Mouse (Mus musculus): Measurements from ENCODE around the gene Rlbp1. TPM values are rescaled to one million over a fixed set of nuclear protein-coding genes. Genes with fewer than 3 reads are reported as not detected.

The Rlbp1 gene
- total RNA-seq (2015) (not detected in 2 replicates), total RNA-seq (2017) (not detected in 2 replicates)

DNA sequence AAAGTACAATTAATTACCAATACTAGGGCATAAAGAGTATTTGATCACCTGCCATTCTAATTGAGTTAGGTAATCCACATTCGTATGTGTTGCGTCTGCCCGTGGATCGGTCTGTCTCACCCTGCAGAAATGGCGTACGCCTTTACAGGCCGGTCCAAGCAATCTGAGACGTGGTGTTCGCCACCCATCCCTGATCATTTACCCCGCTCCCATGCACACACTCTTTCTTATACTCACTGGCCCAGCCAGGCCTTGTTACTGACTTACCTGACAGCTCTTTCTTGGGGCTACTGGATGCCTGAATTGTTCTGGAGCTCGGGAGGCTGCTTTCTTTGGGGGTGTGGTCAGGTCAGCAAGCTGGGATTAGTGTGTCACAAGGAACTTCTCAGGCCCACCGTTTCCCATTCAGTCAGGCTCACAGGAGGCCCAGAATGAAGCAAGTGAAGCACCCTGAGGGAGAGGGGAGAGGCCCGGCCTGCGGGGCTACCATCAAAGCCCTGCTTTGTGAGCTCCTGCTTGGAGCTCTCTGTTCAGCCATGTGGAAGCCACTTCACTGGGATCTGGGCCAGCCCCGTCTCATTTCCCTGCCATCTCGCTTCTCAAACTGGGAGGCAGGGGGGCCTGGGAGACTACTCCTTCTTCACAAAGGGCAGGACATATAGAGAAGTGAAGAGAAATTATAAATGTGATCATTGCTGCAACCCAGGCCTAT is at the start of gene Rlbp1:
Gene Rlbp1 (minus strand): TSS at position 627 of the 712 bp plus-strand sequence.
- no peak for ATAC-seq (ENCODE audit: poor library complexity, severe bottlenecking)

DNA sequence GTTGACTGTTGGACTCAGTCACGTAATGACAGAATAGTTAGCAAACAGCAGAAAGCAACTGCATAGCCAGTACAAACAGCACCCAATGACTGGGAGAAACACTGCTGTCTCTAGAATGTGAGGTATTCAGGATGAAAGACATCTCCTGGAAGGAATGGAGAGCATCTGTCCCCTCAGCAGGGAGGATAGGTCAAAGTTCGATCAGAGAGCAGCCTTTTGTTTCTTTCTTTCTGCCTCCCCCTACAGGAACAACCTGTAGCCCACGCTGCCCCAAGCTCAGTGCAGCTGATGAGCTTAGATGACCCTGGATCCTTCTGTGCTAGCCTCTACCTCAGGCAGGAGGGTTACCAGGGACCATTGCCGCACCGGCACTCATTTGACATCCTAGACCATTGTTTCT is 41.4 kb upstream of the Rlbp1 start:
- no peak for ATAC-seq (ENCODE audit: poor library complexity, severe bottlenecking)

DNA sequence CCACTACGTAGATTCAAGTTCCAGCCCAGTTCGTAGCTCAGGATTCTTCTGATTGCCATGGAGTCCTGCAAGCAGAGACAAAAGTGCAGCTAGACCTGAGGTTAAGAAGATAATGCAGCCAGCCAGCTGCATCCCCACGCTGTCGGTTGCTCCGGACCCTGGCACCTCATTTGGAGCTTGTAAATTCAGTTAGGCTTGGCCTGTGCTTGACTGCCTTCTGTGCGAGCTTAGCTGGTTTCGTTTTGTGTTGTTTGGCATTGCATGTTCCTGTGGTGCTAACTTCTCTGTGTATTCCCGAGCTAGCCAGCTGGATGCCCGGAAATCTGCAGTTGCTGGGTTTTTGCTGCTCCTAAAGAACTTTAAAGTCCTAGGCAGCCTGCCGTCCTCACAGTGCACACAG is 39.0 kb upstream of the Rlbp1 start:
- no peak for ATAC-seq (ENCODE audit: poor library complexity, severe bottlenecking)

DNA sequence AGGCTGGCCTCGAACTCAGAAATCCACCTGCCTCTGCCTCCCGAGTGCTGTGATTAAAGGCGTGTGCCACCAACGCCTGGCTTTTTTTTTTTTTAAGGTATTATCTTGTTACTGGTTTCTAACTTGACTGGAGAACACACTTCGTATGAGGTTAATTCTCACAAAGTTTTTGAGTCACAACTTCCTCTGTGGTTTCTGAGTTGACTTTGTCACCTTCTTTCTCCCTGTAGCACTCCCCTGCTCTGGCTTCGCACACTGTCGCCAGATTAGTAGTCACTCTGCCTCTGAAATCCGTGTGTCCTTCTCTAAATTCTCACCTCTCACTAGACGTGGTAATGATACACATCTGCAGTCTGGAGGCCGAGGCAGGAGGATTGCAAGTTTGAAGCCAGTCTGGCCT is 36.0 kb upstream of the Rlbp1 start:
- no peak for ATAC-seq (ENCODE audit: poor library complexity, severe bottlenecking)

DNA sequence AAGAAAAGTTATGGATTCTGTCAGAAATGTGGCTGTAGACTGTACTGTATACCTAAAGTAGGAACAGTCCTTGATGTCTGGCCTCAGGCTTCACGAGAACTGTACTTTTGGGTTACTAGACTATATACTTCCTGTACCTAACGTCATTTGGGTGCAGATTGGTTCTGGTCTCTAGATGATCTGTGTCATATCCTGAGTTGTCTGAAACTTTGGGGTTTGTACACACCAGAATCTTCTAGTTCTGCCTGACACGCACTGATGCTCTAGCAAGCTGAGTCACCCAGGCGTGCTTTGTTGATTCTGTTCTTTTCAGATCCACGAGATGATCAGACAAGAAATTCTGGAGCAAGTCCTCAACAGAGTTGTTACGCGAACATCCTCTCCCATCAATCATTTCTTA is 33.1 kb upstream of the Rlbp1 start:
- no peak for ATAC-seq (ENCODE audit: poor library complexity, severe bottlenecking)

DNA sequence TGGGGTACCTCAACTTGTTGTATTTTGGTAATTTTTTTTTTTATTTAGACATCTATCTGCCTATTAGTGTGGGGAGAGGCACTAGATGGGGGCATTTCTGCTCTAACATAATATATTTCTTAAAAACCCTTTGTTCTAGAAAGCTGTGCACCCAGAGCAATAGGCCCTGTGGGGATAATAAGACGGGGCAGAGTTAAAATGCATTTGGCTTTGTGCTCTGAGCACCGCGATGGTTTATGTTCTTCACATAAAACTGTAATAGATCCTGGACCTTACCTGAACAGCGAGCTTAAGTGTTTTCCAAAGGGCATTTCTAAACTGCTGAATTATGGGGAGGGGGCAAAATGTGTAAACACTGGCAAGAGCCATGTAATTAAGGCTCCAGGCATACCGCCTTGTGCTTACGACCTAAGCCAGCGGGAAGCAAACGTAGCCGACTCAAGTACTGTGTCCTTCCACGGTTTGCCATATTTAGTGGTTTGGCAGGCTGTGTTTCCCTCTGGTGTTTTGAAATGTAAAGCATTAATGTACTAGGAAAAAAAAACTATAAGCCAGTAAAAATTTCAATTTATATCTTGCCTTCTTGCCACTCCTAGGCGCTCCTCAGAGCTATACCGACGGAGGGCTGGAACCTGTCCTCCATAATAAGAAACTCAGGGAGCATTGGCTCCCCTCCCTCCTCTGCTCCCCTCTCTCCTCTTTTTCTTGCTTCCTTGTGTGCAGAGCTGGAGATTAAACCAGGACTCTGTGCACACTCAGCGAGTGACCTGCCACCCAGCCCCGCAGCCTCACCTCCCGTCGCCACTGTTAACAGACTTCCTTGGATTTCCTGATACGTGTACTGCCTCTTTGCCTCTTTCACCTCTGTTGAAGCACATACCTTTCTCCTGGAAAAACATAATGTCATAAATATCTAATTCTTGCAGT is 27.9 kb upstream of the Rlbp1 start:
- no peak for ATAC-seq (ENCODE audit: poor library complexity, severe bottlenecking)

DNA sequence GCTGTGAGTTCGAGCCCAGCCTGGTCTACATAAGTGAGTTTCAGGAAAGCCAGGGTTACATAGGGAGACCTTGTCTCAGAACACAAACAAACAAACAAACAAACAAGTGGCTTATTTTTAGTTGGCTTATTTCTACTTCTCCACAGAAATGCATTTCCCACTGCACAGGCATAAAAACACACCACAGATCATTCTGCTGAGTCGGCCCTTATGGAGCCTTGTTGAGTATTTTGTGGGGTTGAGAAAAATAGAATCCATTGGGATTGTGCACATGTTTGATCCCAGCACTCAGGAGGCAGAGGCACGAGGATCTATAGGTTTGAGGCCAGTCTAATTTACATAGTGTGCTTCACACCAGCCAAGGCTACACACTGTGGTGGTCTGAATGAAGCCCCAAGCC is 13.4 kb upstream of the Rlbp1 start:
- ATAC-seq (ENCODE audit: poor library complexity, severe bottlenecking) = no peak

DNA sequence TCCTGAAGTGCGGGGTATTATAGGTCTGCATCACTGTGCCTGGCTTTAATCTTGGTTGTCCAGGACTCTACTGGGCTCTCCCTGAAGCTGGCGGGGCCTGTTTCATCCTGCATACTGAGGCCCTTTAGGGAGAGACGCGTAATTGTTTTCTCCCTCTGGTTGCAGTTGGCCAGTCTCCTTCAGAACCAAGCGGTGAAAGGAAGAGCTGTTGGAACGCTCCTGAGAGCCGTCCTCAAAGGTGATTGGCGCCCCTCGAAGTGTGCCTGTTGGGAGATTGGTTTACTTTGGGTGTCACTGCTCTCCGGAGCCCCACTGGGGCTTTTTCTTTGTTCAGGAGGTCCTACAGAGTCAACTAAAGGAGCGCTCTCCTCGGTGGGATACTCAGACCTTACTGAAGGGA is 12.1 kb upstream of the Rlbp1 start:
- ATAC-seq (ENCODE audit: poor library complexity, severe bottlenecking) = no peak

DNA sequence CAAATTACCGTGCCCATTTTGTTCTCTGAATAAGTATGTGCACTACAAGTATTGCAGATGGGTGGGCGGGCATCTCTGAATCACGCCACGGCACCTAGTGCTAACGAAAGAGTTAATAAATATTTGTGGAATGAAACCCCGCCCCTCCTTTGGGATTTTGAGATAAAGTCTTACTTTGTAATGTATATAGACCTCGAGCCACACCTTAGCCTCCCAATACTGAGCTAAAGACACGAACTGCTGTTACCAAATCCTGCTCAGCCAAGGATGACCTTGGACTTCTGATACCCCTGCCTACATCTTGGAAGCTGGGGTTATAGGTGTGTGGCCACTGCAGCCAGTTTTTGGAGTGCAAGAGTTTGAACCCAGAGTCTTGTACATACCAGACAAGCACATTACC is 11.6 kb upstream of the Rlbp1 start:
- ATAC-seq (ENCODE audit: poor library complexity, severe bottlenecking) = no peak

DNA sequence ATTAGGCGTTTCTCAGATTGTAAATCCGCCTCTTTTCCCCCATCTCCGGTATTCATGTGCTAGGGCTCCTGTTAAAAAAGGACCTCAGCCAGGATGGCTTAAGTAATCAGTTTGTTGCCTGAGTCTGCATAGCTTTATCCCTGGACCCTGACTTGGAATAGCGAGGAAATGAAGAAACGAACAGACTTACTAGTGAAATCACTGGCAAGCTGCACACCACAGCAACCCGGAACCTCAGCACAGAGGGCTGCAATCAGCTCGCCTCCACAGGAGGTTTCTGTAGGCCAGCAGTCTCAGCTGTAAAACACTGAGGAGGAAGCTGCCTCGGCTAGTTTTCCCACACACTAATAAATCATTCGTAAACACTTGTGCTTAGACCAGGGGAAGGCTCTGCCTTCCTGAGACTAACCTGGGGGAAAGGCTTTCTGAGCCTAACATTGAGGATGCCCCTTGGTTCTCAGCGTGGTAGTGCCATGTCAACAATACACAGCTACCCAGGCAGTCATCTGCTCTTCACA is 10.7 kb upstream of the Rlbp1 start:
- ATAC-seq (ENCODE audit: poor library complexity, severe bottlenecking) = no peak

DNA sequence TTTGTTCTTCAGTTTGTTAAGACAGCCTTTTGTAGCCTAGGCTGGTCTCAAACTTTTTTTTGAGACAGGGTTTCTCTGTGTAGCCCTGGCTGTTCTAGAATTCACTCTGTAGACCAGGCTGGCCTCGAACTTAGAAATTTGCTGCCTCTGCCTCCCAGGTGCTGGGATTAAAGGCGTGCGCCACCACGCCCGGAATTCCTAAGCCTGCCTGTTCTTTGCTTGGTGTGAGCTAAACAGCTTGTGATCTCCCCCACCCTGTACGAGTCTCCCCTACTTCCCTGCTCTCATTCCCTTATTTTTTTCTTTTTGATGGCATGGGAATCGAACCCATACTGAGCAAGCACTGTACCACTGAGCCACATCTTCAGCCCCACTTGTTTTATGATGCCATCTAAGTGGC is 8.3 kb upstream of the Rlbp1 start:
- no peak for ATAC-seq (ENCODE audit: poor library complexity, severe bottlenecking)

DNA sequence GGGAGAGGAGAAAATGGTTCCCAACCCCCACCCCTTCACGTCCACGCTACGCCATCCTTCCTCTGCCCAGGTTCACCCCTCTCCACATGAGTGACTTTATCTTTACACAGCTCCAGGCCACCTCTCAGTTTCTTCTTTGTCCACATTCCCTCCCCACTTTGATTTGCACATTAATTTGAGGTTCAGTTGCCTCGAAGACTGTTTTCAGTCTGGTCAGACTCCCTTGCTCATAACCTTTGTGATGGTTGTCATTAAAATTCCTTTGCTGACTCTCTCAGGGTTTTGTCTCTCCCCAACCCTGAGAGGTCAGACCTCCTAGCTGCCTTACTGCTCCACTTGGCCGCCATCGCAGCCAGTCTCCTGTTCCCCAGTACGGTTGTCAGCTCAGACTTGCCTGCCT is 7.8 kb upstream of the Rlbp1 start:
- ATAC-seq (ENCODE audit: poor library complexity, severe bottlenecking) = no peak

DNA sequence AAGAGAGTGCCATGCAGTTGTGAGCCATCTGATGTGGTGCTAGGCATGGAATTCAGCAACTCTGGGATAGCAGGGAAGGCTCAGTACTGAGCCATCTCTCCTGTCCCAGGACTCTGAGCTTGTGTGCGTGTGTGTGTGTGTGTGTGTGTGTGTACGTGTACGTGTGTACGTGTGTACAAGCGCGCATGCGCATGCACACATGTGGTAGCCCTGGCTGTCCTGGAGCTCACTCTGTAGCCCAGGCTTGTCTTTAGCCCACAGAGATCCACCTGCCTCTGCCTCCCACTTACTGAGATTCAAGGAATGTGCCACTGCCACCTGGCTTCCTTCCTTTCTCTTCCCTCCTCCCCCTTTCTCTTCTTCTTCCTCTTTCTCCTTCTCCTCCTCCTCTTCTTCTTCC is 7.1 kb upstream of the Rlbp1 start:
- no peak for ATAC-seq (ENCODE audit: poor library complexity, severe bottlenecking)

DNA sequence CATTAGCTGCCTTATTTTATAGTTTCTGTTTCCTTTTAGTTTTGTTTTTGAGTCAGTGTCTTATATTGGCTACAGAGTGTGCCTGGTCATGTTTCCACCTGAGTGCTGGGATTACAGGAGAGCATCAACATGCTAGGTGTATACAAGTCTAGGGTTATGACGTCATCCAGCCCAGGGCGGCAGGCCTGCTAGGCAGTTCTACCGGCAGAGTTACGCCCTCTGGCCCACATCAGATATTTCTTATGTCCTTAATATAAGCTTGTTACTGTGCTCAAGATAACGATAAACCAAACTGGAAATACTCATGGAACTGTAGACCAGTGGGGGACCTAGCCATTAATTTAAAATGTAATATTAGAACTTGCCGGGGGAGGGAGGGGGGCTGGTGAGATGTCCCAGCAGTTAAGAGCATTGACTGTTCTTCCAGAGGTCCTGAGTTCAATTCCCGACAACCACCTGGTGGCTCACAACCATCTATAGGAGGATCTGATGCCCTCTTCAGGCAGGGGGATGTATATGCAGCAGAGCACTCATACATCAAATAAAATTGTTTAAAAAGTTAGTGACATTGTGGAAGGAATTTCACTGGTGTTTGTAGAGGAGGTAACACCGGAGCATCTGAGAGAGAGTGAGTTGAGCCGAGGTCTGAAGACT is 6.1 kb upstream of the Rlbp1 start:
- ATAC-seq (ENCODE audit: poor library complexity, severe bottlenecking) = peak; percentile 42

DNA sequence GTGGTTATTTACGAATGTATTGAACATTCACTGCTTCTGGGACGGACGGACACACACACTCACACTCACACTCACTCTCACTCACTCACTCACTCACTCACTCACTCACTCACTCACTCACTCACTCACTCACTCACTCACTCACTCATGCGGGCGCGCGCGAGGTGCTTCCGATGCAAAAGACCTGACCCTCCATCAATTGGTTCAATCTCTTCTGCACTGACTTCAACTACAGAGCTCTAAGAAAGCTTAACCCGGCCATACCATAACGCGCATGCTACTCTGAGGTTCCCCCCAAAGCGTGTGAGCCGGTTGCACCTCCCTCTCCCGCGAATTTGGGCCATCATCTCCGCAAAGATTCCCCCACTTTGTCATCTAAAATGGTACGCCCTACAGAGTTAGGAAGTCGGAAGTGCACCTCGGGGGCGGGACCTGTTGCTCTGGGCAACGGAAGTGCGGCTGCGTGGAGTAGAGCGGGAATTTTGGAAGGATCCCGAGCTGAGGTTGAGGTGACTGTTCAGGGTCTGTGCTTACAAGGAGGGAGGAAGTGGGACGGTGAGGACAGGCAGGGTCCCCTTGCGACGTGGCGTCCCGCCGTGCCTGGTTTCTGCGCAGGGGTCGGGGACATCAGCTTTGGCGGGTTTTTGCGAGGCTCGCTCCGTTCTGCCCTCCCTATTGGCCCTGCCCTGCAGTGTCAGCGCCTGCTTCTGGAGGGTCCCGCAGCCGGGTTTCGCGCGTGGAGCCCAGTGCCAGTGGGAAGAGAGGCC is 5.2 kb upstream of the Rlbp1 start, which contains the start of gene Fanci:
Gene Fanci (plus strand): TSS at position 47 of the 767 bp plus-strand sequence.
- peak; percentile 93 for ATAC-seq (ENCODE audit: poor library complexity, severe bottlenecking)

DNA sequence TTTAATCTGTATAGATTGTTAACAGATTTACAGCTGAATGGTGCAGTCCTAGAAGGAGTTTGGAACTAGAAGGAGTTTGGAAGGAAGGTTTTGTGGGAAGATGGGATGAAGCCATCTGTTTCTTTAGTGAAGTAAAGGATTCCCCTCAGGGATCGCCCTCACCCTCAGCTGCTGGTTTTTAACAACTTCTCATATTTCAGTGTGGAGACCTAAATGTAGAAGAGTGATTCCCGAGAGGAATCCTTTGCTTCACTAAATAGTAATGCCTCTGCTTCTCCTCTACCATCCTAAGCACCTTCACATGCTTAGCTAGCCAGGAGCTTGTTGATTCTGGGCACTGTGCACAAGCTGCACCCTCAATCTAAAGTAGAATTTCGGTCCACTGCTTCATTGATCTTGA is 4.6 kb upstream of the Rlbp1 start:
- ATAC-seq (ENCODE audit: poor library complexity, severe bottlenecking) = no peak

DNA sequence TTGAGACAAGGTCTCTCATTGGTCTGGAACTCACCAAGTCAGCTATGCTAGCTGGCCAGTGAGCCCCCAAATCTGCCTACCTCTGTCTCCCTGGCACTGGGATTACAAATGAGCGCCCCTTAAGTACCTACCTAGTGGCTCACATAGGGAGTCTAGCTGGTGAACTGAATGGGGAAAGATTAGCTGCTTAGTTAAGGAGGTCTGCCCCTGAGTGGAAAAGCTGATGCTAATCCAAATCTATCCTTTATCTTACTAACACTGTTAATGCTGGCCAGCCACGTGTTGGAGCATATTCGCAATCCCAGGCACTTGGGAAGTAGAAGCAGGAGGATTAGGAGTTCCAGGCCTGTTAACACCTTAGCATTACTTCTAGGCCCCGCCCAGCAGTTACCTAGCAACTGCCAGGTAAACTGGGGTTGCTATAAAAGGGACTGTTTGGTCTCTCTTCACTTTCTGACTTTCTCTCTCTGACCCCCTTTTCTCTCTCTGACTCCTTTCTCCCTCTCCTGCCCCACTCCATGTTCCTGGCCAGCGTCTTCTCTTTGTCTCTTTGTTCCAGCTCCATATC is 3.4 kb upstream of the Rlbp1 start:
- no peak for ATAC-seq (ENCODE audit: poor library complexity, severe bottlenecking)

DNA sequence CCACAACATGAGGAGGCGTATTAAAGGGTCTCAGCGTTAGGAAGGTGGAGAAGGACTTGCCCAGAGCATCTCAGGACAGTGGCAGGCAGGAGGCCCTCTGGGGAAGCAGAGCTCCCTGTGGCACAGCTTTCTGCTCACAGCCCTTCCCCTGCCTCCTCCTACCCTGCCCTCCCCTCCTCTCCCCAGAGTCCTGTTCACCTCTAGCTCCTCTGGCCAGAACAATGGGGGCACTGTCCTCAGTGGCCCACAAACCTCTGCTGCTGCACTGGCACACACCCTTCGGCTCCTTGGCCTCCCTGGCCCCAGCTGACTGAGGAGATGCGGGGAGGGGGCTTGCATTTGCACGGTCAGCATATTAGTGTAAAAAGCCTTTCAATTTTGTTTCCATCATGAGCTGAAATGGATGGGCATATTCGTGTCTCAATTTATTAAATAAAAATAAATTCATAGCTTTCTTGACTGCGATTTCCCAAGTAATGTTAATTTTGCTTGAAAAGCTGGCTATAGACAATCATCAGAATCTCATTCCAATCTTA is 1.9 kb upstream of the Rlbp1 start:
- no peak for ATAC-seq (ENCODE audit: poor library complexity, severe bottlenecking)

DNA sequence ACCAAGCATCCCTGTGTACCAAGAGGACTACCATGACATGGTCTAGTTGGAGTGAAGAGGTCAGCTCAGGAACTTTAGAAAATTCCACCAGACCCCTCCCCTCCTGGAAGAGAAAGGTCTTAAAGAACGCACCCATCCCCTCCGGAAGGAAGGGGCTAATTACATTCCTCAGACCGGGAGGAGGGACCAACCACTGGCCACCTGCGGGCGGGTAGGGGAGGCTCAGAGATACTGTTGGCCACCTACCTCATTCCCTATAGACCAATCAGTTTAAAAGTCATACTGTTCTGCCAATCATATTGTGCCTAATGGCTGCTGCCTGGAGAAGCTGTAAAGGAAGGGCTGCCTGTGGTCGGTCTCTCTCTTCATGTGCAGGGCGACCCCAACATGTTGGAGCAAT is 1.1 kb upstream of the Rlbp1 start:
- ATAC-seq (ENCODE audit: poor library complexity, severe bottlenecking) = no peak

DNA sequence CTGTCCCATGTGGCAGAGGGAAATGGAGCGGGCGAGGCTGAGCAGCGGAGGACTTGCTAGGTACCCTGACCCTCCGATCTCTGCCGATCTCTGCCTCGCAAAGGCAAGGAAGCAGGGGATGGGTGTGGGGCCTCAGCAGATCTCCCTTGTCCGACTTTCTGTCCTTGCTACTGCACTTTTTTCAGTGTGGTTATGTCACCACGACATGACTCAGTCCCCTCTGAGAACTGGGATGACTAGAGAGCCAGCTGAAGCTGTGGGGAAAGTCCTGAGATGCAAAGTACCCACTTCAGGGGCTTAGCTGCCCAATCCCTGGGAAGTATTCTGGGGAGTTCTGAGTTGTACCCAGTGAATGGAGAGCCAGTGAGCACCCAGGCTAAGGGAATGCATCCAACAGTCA is 292 bp upstream of the Rlbp1 start:
- no peak for ATAC-seq (ENCODE audit: poor library complexity, severe bottlenecking)
